In genomic region chr14:46885429-46885755, GRCm38 (mm10) we compare ENCODE assay signal across 7 mouse cellular contexts. TPM values are rescaled to one million over a fixed set of nuclear protein-coding genes. Genes with fewer than 3 reads are reported as not detected.
A peak's percentile ranks its signal among the peaks of the same experiment; 100 is the strongest.
DNase-seq lines count a peak whose midpoint lies in the region; ATAC-seq lines count a peak whose summit lies in the region.

No protein-coding gene starts in this region.

- no peaks in the 10 kb centered on the region for H3K36me3 ChIP-seq in neural tube, embryonic 11.5 days (ENCODE audit: control insufficient read depth, insufficient read depth, low read length)
- H3K36me3 ChIP-seq in heart, embryonic 13.5 days, result peaks cover 25% of the 10 kb centered on the region
- H3K36me3 ChIP-seq in limb, embryonic 15.5 days, result peaks cover 14% of the 10 kb centered on the region; the same call in 1 of the 2 replicates

- ATAC-seq in neural tube, embryonic 11.5 days (ENCODE audit: insufficient read depth, low FRiP score, low TSS enrichment), result peak; percentile 28
- ATAC-seq in heart, embryonic 13.5 days (ENCODE audit: extremely low read depth, insufficient number of reproducible peaks, low FRiP score, low TSS enrichment), result no peak
- no peak for ATAC-seq in limb, embryonic 15.5 days (ENCODE audit: insufficient number of reproducible peaks, low FRiP score, low TSS enrichment, low read depth)
- ATAC-seq in frontal cortex, adult (ENCODE audit: low TSS enrichment), result no peak
- ATAC-seq in inflammation-experienced regulatory T-cells, adult 6 months, result no peak

- peaks cover 2% of the 10 kb centered on the region; the same call in 1 of the 2 replicates for H3K27me3 ChIP-seq in neural tube, embryonic 11.5 days (ENCODE audit: control insufficient read depth, insufficient read depth, low read length)
- no peaks in the 10 kb centered on the region; the same call in 1 of the 2 replicates for H3K27me3 ChIP-seq in heart, embryonic 13.5 days (replicated peaks)
- no peaks in the 10 kb centered on the region for H3K27me3 ChIP-seq in limb, embryonic 15.5 days

- peak overlapping the region; percentile 96 for H3K4me2 ChIP-seq in neural tube, embryonic 11.5 days (ENCODE audit: low read depth)
- peak overlapping the region; percentile 95 for H3K4me2 ChIP-seq in heart, embryonic 13.5 days
- H3K4me2 ChIP-seq in limb, embryonic 15.5 days, result peak overlapping the region; percentile 92

- H3K9me3 ChIP-seq in neural tube, embryonic 11.5 days (ENCODE audit: control insufficient read depth, low read length), result no peaks in the 10 kb centered on the region
- H3K9me3 ChIP-seq in heart, embryonic 13.5 days, result no peaks in the 10 kb centered on the region
- no peaks in the 10 kb centered on the region for H3K9me3 ChIP-seq in limb, embryonic 15.5 days

- H3K4me3 ChIP-seq in neural tube, embryonic 11.5 days (ENCODE audit: low read depth, low read length), result peak overlapping the region; percentile 62
- H3K4me3 ChIP-seq in heart, embryonic 13.5 days, result peak overlapping the region; percentile 70
- H3K4me3 ChIP-seq in limb, embryonic 15.5 days, result peak overlapping the region; percentile 73

- WGBS in neural tube, embryonic 11.5 days, result 2% methylated on average over 7 of the region's 7 CpGs
- WGBS in heart, embryonic 13.5 days, result 1% methylated on average over 7 of the region's 7 CpGs
- WGBS in limb, embryonic 15.5 days, result 3% methylated on average over 7 of the region's 7 CpGs

- H3K4me1 ChIP-seq in neural tube, embryonic 11.5 days (ENCODE audit: control insufficient read depth, insufficient read depth, low read length), result peaks cover 12% of the 10 kb centered on the region
- peaks cover 64% of the 10 kb centered on the region for H3K4me1 ChIP-seq in heart, embryonic 13.5 days
- peaks cover 30% of the 10 kb centered on the region for H3K4me1 ChIP-seq in limb, embryonic 15.5 days

- H3K27ac ChIP-seq in neural tube, embryonic 11.5 days (ENCODE audit: low read depth, low read length), result no peak overlapping the region
- H3K27ac ChIP-seq in heart, embryonic 13.5 days (replicated peaks), result peak overlapping the region; percentile 96
- H3K27ac ChIP-seq in limb, embryonic 15.5 days, result peak overlapping the region; percentile 91

- DNase-seq in neural tube, embryonic 11.5 days (ENCODE audit: low spot score), result no peak
- no peak for DNase-seq in neural tube, embryonic 10.5 days (ENCODE audit: extremely low spot score, low spot score)
- DNase-seq in layer of hippocampus, postnatal 25 days (ENCODE audit: extremely low spot score in 1 of 2, low spot score in 1 of 2), result no peak

- peak overlapping the region; percentile 69 for H3K9ac ChIP-seq in neural tube, embryonic 11.5 days (ENCODE audit: low read length)
- H3K9ac ChIP-seq in heart, embryonic 13.5 days, result peak overlapping the region; percentile 96
- 0 out of 2 replicates have a peak overlapping the region, but pooled peaks have one; percentile 64 for H3K9ac ChIP-seq in limb, embryonic 15.5 days

RNA-seq across cellular contexts. Expression of gene Samd4, which starts 2.7 kb away (rescaled TPM):
- 2.5 and 2.9 TPM in 2 replicates for polyA plus RNA-seq in neural tube, embryonic 11.5 days (2014; fragmentation: Nextera tagmentation; extraction: Ambion mirVana)
- 13.4 and 16.3 TPM in 2 replicates for polyA plus RNA-seq in heart, embryonic 13.5 days (2015; fragmentation: Nextera tagmentation; extraction: Ambion mirVana)
- 15.4 and 16.2 TPM in 2 replicates for polyA plus RNA-seq in limb, embryonic 15.5 days (2015; fragmentation: Nextera tagmentation; extraction: Ambion mirVana)
- polyA plus RNA-seq in inflammation-experienced regulatory T-cells, adult 6 months (2017; shearing (Covaris generic)), result not detected
- total RNA-seq in layer of hippocampus, postnatal 25 days (2021), result 10 to 100 TPM; 10.3 to 13.7 TPM

RNA-seq across cellular contexts. Expression of gene Cgrrf1, which starts 53.5 kb away (rescaled TPM):
- 29.6 and 33.0 TPM in 2 replicates for polyA plus RNA-seq in neural tube, embryonic 11.5 days (2014; fragmentation: Nextera tagmentation; extraction: Ambion mirVana)
- 24.3 and 25.4 TPM in 2 replicates for polyA plus RNA-seq in heart, embryonic 13.5 days (2015; fragmentation: Nextera tagmentation; extraction: Ambion mirVana)
- 21.0 and 22.7 TPM in 2 replicates for polyA plus RNA-seq in limb, embryonic 15.5 days (2015; fragmentation: Nextera tagmentation; extraction: Ambion mirVana)
- polyA plus RNA-seq in inflammation-experienced regulatory T-cells, adult 6 months (2017; shearing (Covaris generic)), result 10 to 100 TPM in 2 of 3 experiments, 1 to 10 TPM in 1; 8.2 to 12.2 (median 11.3) TPM
- total RNA-seq in layer of hippocampus, postnatal 25 days (2021), result 10 to 100 TPM; 20.0 to 22.3 TPM
